Mouse (Mus musculus) ES-Bruce4 (cell line): ENCODE data around the gene BC030867.

Source experiments
- CTCF ChIP-seq: IDR thresholded peaks from one replicate; pipeline ENCODE4 v1.8.1; 2011; ENCODE audit warnings: low read depth, low read length
- POLR2A ChIP-seq: IDR thresholded peaks from one replicate; pipeline ENCODE4 v1.8.1; 2011; ENCODE audit warnings: low read length; ENCODE audit not compliant: insufficient read depth

GRCm38 (mm10) chr11:102229331-102229953 lies 19.2 kb upstream of the BC030867 start:
- TF ChIP-seq CTCF = no peak
- no peak for TF ChIP-seq POLR2A
